ENCODE assay signal across 14 mouse cellular contexts in the genomic region with DNA sequence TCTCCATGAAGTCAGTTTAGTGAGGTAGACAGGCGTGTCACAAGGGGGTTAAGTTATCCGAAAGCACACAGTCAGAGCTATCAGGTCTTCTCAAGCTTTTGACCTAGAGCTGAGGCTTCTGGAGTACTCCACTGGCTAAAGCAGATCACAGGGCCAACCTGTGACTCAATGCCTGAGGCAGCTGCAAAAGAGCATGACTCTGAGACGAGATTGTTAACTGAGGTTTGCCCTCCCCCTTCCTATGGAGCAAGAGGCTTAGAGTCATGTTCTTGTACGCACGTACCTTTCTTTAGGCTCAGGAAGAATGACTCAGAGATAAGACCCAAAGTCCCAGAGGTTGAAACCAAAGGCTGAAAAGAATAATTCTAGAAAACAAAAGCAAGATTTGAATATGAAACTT.
"Had no signal": no experiment of that assay in that cellular context is flagged by ENCODE, and none has a peak within 500 bp of the region (broad histone marks: within the 10 kb centered on the region; RNA-seq: fewer than 3 reads in every experiment).

No protein-coding gene starts in this region.

- H3K4me1 ChIP-seq: midbrain, embryonic 10.5 days; midbrain, embryonic 12.5 days; neural tube, embryonic 12.5 days; stomach, embryonic 15.5 days had no signal

- H3K4me2 ChIP-seq: lung, embryonic 14.5 days; midbrain, embryonic 12.5 days; neural tube, embryonic 12.5 days; stomach, embryonic 15.5 days had no signal

- H3K27ac ChIP-seq: midbrain, embryonic 10.5 days; midbrain, embryonic 12.5 days; neural tube, embryonic 12.5 days; stomach, embryonic 15.5 days; stomach, postnatal 0 days had no signal

- H3K4me3 ChIP-seq: midbrain, embryonic 10.5 days; midbrain, embryonic 12.5 days; neural tube, embryonic 12.5 days; stomach, embryonic 15.5 days had no signal

- DNase-seq: lung, adult 18-20 months; lung, embryonic 14.5 days; lung, postnatal 10 days; lung, postnatal 4 days; midbrain, embryonic 14.5 days; right cerebral cortex, postnatal 14 days; thymus, adult 2 months; thymus, postnatal 25 days; thymus, postnatal 4 days had no signal

- H3K9ac ChIP-seq: lung, embryonic 14.5 days; midbrain, embryonic 12.5 days; neural tube, embryonic 12.5 days; stomach, embryonic 15.5 days had no signal

- H3K9me3 ChIP-seq: midbrain, embryonic 10.5 days; midbrain, embryonic 12.5 days; neural tube, embryonic 12.5 days; stomach, embryonic 15.5 days had no signal

- H3K36me3 ChIP-seq: midbrain, embryonic 10.5 days; midbrain, embryonic 12.5 days; neural tube, embryonic 12.5 days; stomach, embryonic 15.5 days had no signal

- H3K27me3 ChIP-seq: midbrain, embryonic 12.5 days; neural tube, embryonic 12.5 days; stomach, embryonic 15.5 days had no signal
